Mouse (Mus musculus): Measurements from ENCODE around the gene Tmprss2.
"Not testable (repeated sequence)": the region's sequence is repeated elsewhere in the genome, so short reads cannot be mapped to it uniquely, and the experiment has no call there.

Gene Tmprss2

DNA sequence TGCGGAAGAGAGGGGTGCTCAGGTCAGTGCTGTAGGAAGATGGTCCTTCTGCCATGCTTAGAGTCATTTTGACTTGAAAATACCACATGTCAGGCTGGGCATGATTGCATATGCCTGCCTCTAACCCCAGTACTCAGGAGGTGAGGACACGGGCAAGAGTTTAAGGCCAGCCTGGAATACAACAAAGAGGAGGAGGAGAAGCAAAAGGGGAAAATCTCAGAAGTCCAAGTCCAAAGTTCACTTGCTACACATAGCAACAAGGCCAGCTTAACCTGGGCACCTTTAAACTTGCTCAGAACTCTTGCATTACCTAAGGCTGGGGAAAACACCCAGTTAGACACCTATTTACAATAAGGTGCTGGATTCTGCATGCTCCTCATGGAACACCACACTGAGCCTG lies 19.5 kb downstream of the Tmprss2 start:
- DNase-seq (ENCODE audit: low read depth, low spot score): no peak

DNA sequence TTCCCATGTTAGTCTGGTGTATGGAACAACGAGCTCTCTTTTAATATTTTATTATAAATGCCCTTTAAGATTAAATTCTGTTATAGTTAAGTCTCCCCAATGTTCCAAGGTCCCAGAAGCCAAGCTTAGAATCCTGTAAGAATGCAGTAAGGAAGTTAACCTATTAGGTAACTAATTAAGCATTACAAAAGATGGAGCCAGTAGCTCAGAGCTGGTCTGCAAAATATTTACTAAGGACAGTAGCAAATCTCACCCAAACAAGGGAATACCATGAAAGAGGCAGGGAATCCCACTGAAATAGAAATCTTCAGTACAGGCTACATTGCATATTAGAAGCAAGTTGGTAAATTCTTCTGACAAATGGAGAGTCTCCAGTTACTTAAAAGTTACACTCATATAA lies 28.1 kb downstream of the Tmprss2 start:
- not testable (repeated sequence) for DNase-seq (ENCODE audit: low read depth, low spot score)

DNA sequence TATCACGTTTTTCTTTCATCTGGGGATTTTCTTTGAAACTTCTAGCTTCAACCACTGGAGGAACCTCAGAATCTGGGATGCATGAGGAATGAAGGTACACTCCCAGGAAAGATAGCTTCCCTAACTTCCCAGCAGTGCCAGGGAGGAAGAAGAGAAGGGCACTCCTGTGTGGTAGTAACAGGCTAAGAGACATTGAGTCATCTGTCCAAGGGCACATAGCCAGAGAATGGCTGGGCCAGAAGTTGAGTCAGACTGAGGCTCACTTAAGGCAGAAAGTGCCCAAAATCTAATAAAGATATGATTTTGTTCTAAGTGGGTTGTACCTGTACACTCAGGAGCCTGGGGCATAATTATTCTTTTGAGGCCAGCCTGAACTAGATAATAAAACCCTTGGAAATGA lies 41.6 kb downstream of the Tmprss2 start:
- DNase-seq (ENCODE audit: low read depth, low spot score): no peak

DNA sequence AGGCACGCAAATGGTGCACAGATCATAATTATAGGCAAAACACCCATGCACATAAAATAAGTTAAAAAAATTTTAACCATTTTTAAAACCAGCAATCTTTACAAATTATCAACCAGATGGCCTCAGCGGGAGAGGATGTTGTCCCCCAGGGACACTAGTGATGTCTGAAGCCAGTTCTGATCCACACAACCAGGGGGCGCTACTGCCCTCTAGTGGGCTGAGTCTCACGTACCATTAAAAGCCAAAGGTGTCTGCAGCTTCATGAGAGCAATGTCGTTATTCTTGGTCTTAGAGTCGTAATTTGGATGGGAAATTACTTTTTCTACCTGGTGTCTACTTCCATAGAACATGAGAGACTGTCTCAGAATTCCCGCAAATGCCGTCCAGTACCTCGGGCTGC lies 42.3 kb downstream of the Tmprss2 start:
- no peak for DNase-seq (ENCODE audit: low read depth, low spot score)

DNA sequence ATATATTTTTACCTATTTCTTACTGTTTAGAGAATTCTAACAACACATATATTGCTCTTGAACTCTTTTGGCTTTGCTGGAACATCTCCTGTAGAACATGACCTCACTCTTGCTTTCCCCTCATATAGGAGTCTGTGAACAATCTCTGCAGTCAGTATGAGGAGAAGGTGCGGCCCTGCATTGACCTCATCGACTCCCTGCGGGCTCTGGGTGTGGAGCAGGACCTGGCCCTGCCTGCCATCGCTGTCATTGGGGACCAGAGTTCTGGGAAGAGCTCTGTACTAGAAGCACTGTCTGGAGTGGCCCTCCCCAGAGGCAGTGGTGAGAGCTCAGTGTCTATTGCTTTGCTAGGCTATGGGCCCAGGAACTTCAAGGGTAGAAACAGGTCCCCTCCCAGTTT lies 66.7 kb downstream of the Tmprss2 start:
- no peak for DNase-seq (ENCODE audit: low read depth, low spot score)

DNA sequence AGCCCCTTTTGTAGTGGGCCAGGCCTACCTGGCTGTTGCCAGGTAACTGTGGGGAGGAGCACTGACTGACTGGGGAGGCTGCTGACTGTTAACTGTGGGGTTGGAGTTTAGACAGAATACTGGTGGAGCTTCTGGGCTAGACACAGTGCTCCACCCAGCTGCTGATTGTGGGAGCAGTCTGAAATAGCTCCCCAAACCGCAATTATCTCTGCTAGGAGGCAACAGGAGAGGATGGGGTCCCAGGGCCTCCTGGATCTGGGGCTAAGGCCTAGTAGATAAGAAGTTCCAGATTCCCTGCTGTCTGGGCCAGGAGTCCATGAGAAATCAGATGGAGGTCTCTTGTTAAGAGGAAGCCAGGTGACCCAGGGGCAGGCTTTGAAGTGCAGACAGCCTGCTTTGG lies 74.1 kb downstream of the Tmprss2 start:
- DNase-seq (ENCODE audit: low read depth, low spot score): no peak

DNA sequence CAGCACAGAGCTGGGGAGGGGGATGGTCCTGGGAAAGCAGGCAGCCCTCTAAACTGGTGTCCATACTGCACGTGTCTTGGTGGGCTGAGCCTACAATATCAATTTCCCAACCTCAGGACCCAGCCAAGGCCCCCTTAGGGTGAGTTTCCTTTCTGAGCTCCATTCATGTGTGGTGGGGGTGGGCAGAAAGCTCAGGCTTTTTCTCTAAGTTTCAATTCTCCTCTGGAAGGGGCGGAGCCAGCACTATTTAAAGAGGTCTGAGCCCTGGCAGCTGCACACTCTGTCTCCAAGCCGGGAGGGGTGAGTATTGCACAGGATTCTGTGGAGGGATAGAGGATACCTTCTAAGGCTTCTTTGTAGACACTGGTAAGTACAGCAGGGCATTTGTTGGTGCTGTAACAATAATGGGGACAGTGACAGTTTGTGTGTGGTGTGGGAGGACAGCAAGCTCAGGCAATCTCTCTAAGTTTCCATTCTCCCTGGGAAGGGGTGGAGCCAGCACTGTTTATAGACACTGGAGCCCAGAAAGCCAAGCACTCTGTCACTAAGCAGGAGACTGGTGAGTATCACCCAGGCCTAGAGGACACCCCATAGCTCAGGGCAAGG lies 75.1 kb downstream of the Tmprss2 start:
- no peak for DNase-seq (ENCODE audit: low read depth, low spot score)

DNA sequence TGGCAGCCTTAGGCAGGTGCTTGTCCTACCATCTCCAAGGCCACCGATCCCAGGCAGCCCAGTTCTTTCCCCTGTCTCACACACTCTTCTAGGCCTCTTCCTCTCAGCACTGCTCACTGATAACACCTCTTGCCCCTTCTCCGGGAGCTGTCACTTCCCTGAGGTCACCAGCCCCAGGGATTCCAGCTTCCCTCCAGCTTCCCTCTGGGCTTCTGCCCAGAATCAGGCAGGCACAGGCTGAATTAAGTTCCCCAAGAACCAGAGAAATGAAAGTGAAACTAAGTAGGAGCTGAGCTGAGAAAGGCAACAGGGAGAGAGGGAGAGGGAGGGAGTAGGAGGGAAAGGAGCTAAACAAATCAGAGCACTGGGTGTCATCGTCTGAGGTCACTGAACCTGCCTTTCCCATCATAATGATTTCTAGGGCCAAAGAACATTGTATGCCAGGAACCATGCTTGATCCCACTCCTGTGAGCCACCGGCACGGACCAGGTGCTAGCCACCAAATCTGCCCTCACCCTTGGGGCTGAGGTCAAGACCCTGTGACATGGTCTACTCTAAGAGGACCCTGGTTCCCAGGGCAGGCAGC lies 76.0 kb downstream of the Tmprss2 start:
- DNase-seq (ENCODE audit: low read depth, low spot score): no peak

DNA sequence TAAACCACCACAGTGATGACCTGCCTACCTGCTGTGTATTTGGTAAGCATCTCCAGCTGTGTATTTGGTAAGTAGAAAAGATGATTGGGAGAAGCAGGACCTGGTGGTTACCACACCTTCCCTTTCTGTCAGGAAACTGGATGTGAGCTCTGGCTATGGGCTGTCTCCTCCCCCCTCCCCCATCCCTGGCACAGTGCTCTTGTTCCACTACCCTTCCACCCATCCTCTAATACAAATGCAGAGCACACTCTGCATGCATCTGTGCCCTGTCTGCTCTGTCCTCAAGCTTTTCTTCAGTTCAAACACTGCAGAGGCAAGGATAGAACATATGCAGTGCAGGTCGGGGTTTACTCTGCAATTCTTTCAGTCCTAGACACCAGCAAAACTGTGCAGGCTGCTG lies 76.5 kb downstream of the Tmprss2 start:
- DNase-seq (ENCODE audit: low read depth, low spot score): no peak

DNA sequence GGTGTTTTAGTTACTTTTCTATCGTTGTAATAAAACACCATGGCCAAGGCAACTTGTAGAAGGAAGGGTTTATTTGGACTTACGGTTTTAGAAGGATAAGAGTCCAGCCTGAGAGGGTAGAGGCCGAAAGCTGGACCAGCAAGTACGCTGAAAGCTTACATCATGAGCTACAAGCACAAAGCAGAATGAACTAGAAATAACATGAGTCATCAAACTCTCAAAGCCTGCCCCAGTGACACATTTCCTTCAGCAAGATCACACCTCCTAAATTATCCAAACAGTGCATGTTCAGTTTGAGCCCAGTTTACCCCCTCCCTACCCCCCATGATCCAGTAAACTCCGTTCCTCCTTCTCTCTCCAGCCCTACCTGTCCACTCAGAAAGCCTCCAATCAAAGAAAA lies 77.2 kb downstream of the Tmprss2 start:
- DNase-seq (ENCODE audit: low read depth, low spot score): no peak

DNA sequence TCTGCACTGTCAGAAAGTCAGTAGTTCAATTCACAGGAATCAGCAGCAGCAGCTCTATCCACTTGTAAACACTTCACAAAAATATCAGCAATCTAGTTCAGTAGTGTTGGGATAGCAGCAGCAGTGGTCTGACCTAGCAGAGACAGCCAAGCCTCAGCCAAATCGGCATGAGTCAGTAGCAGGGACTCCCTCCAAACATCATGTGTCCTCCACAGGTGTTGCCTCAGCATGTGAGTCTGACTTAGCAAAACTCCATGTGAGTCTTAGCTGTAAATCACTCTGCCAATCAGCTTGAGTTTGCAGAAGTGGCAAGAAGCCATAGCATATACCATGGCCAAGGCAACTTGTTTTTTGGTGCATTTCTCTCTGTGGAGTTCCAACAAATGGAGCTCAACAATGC lies 77.9 kb downstream of the Tmprss2 start:
- no peak for DNase-seq (ENCODE audit: low read depth, low spot score)

DNA sequence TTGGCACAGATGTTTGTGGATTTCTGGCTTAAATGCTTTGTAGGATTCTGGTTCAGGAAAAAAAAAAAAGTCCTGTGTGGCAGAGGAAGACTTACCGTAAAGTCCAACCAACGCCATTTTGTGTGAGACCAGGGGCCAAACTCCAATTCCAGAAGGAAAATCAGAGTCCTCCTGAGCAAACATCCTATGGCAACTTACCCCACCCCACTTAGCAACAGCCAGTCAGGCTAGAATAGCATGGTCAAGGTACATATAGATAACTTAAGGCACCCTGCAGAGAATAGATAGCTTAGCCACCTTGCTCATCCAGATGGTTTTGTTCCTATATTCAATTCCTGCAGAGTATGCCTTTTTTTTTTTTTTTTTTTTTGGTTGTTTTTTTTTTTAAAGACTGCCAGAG lies 81.8 kb downstream of the Tmprss2 start:
- no peak for DNase-seq (ENCODE audit: low read depth, low spot score)

DNA sequence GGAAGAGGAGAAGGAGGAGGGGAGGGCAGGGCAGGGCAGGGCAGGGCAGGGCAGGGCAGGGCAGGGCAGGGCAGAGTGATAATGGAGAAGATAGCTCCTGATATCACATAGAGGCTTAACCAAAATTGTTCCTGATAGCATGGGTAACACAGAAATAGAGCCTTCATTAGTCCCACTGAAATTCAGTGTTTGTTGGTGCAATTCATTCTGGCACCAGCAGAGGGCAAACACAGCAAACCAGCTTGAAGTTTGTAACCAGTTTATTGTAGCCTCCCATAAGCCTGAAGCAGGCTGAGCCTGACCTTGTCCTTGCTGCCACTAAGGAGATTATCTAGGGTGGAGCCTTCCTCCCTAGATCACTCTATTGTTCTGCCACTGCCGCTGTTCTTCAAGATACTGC lies 88.0 kb downstream of the Tmprss2 start:
- DNase-seq (ENCODE audit: low read depth, low spot score): peak; percentile 55

DNA sequence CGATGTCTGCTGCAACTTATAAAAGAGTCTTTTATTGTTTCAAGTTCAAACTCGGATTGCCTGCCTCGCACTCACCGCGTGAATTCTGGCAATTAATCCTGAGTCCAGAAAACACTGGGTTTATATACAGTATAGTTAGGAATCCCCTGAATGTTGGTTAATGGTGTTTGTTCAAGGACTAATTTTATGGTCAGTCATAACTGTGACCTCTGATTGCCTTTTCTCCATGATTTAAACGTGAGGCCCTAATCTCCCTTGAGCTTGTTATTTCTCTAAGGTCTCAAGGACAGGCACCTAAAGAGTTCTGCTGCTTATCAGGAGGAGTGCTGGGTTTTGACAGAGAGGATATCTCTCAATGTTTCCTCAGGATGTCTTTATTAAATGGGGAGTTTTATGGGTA lies 89.0 kb downstream of the Tmprss2 start:
- no peak for DNase-seq (ENCODE audit: low read depth, low spot score)

DNA sequence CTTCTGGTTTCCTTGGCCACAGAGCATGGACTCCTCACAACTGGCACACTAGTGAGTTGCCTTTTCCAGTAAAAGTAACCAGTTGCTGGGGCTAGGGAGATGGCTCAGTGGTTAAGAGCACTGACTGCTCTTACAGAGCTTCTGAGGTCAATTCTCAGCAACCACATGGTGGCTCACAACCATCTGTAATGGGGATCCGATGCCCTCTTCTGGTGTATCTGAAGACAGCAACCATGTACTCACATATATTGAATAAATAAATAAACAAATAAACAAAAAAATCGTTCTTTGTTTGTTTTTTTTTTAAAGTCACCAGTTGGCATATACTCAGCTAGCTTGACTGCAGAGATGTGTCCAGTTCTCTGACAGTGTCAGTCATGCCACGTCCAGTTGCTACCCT lies 94.7 kb downstream of the Tmprss2 start:
- no peak for DNase-seq (ENCODE audit: low read depth, low spot score)

Measured in embryo, embryonic 11.5 days (tissue).